Mouse (Mus musculus): Measurements from ENCODE around the gene Polr3a.
"Not testable (repeated sequence)": the region's sequence is repeated elsewhere in the genome, so short reads cannot be mapped to it uniquely, and the experiment has no call there.

DNA sequence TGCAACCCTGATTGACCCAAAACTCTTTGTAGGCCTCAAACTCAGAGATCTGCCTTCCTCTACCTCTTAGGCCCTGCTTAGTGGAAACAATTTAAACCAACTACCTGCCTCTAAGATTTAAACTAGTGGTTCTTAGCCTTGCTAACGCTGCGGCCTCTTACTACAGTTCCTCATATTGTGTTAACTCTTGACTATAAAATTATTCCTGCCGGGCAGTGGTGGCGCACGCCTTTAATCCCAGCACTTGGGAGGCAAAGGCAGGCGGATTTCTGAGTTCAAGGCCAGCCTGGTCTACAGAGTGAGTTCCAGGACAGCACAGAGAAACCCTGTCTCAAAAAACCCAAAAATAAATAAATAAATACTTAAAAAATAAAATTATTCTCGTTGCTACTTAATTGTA lies 2.9 kb upstream of the Polr3a start:
- not testable (repeated sequence) for TF ChIP-seq POLR2A (IDR thresholded peaks at IDR 0.05; ENCODE audit: control insufficient read depth, extremely low read depth, insufficient read depth, low read length, poor library complexity); CTCF (IDR thresholded peaks at IDR 0.05; ENCODE audit: borderline replicate concordance, control insufficient read depth, extremely low read depth, insufficient read depth, low read length, poor library complexity)

All from thymus, adult 2 months (tissue).